Mouse (Mus musculus): Measurements from ENCODE around the gene Mill1. TPM values are rescaled to one million over a fixed set of nuclear protein-coding genes. Genes with fewer than 3 reads are reported as not detected.

The Mill1 gene
- not detected for total RNA-seq (2023)

DNA sequence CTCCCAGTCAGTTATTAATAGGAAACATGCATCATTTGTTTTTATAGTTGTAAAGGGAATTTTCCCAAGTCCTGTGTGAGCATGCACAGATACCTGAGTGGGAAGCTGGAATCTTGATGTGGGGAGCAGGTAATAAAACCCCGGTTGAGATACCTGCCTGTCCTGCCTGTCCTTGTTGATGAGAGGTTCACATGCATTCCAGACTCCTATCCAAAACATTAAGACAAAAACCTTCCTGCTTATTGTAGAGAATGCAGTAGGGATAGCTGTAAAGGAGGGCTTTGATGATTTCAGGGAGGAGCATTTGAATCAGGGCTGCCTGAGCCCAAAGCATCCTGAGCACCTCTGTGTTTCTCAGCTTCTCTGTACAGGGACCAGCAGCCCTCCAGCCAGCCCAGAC, at the start of gene Mill1:
Gene Mill1, plus strand, starts transcription at position 301 of the 400 bp plus-strand sequence.

Other genes starting within 250 kb of the Mill1 start
- not detected for gene Ceacam13, start 235.5 kb upstream of the Mill1 start, total RNA-seq (2023)
- not detected for gene Ceacam12, start 179.4 kb upstream of the Mill1 start, total RNA-seq (2023)
- gene Igfl3, start 68.9 kb upstream of the Mill1 start, total RNA-seq (2023) = not detected
- gene Psg18, start 109.7 kb downstream of the Mill1 start, total RNA-seq (2023) = not detected
- gene Psg28, start 186.7 kb downstream of the Mill1 start, total RNA-seq (2023) = not detected
- not detected for gene Psg26, start 238.8 kb downstream of the Mill1 start, total RNA-seq (2023)